Mouse (Mus musculus): ENCODE results near the gene A730009L09Rik. TPM values are rescaled to one million over a fixed set of nuclear protein-coding genes. Genes with fewer than 3 reads are reported as not detected.

Gene A730009L09Rik
- polyA plus RNA-seq (2015; fragmentation: Nextera tagmentation; extraction: Ambion mirVana) = not detected in 2 replicates

DNA sequence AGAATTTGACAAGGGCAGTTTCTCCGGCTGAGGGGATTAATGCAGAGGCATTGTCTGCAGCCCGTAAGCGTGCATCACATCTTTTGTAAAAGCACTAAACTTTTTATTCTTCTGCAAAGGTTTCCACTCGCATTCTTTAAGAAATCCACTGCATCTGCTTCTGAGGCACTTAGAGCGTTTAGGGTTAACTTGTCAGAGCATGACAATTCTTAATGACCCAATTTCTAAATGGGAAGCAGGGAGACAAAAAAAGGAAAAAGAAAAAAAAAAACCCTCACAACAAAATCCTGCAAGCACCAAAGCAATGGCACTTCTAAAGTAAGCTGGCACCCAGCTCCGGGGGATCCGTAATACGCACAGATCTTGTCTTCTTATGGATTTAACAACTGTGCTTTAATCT, at the start of gene A730009L09Rik:
Gene A730009L09Rik, plus strand, starts transcription at position 301 of the 400 bp plus-strand sequence.

Other genes with a start within 250 kb of the A730009L09Rik start
- gene Mrpl39, start 220.6 kb downstream of the A730009L09Rik start, polyA plus RNA-seq (2015; fragmentation: Nextera tagmentation; extraction: Ambion mirVana) = 47.8 and 51.0 TPM in 2 replicates